ENCODE assay signal across 8 mouse cellular contexts in genomic region chr1:42229711-42230110, GRCm38 (mm10).
DNase-seq lines count a peak whose midpoint lies in the region; ATAC-seq and TF ChIP-seq lines count a peak whose summit lies in the region.

No protein-coding gene starts in this region.

- WGBS in heart, embryonic 10.5 days: 50% methylated on average over 12 of the region's 12 CpGs
- 73% methylated on average over 12 of the region's 12 CpGs for WGBS in liver, postnatal 0 days (ENCODE audit: insufficient replicate concordance)

- H3K27me3 ChIP-seq in heart, embryonic 10.5 days (ENCODE audit: insufficient read depth, poor library complexity, severe bottlenecking): no peaks in the 10 kb centered on the region
- H3K27me3 ChIP-seq in liver, postnatal 0 days (ENCODE audit: insufficient read depth, low read length): no peaks in the 10 kb centered on the region

- no peak overlapping the region for H3K9ac ChIP-seq in liver, postnatal 0 days (replicated peaks)

- H3K4me2 ChIP-seq in liver, postnatal 0 days (ENCODE audit: low read depth, low read length): no peak overlapping the region

- ATAC-seq in liver, postnatal 0 days: no peak

- H3K9me3 ChIP-seq in heart, embryonic 10.5 days: no peaks in the 10 kb centered on the region
- H3K9me3 ChIP-seq in liver, postnatal 0 days (ENCODE audit: low read length): no peaks in the 10 kb centered on the region

- no peak for TF ChIP-seq EP300 in liver, postnatal 0 days (IDR thresholded peaks at IDR 0.05; ENCODE audit: low read depth)

- H3K4me3 ChIP-seq in heart, embryonic 10.5 days: peak overlapping the region; percentile 29; the same call in 1 of the 2 replicates
- H3K4me3 ChIP-seq in layer of hippocampus, adult 2 months: peak overlapping the region; percentile 57
- no peak overlapping the region for H3K4me3 ChIP-seq in liver, postnatal 0 days (ENCODE audit: low read depth, low read length)

- no peak overlapping the region for H3K27ac ChIP-seq in heart, embryonic 10.5 days
- peak overlapping the region; percentile 58 for H3K27ac ChIP-seq in layer of hippocampus, adult 2 months
- H3K27ac ChIP-seq in liver, postnatal 0 days (ENCODE audit: low read depth): no peak overlapping the region

- no peak for TF ChIP-seq CTCF in layer of hippocampus, adult 2 months (conservative IDR thresholded peaks at IDR 0.05)
- no peak for TF ChIP-seq CTCF in liver, postnatal 0 days (IDR thresholded peaks at IDR 0.05; ENCODE audit: low read depth)

- H3K4me1 ChIP-seq in heart, embryonic 10.5 days: 0 out of 2 replicates have a peak, but pooled peaks cover 3% of the 10 kb centered on the region
- no peaks in the 10 kb centered on the region for H3K4me1 ChIP-seq in liver, postnatal 0 days (ENCODE audit: insufficient read depth)

- DNase-seq in heart, embryonic 10.5 days (ENCODE audit: low spot score): peak; percentile 60
- DNase-seq in heart, adult 8-10 months (ENCODE audit: low spot score): no peak
- peak; percentile 13 for DNase-seq in urinary bladder, postnatal 25 days (ENCODE audit: low spot score)
- no peak for DNase-seq in urinary bladder, postnatal 4 days (ENCODE audit: low spot score in 2 of 2)
- DNase-seq in layer of hippocampus, adult 2 months (ENCODE audit: low spot score in 2 of 2): peak; percentile 27 to 46
- DNase-seq in yolk sac, embryonic 10.5 days (ENCODE audit: low spot score): peak; percentile 2
- no peak for DNase-seq in adrenal gland, adult 18-20 months (ENCODE audit: low spot score in 2 of 2)
- no peak for DNase-seq in liver, postnatal 0 days

- no peaks in the 10 kb centered on the region for H3K36me3 ChIP-seq in heart, embryonic 10.5 days
- no peaks in the 10 kb centered on the region for H3K36me3 ChIP-seq in liver, postnatal 0 days (replicated peaks; ENCODE audit: insufficient read depth, low read length)

Comparison
In these comparisons a context has a peak if more than half of its experiments do, and no peak if none do; other contexts are left out.
1. DNase-seq: peak in heart, embryonic 10.5 days (single experiment), urinary bladder, postnatal 25 days (single experiment), layer of hippocampus, adult 2 months (2 of 2) and yolk sac, embryonic 10.5 days (single experiment); none in heart, adult 8-10 months (single experiment), urinary bladder, postnatal 4 days (0 of 2), adrenal gland, adult 18-20 months (0 of 2) and liver, postnatal 0 days (single experiment).